Mouse (Mus musculus) cerebellum, adult 18-20 months (tissue): Measurements from ENCODE around the gene Mtrex.

Source experiments
- DNase-seq, 2 experiments: peaks; one replicate each; pipeline ENCODE4 v3.0.0; 2021

Gene Mtrex

GRCm38 (mm10) chr13:112823911-112824648 lies 103.1 kb downstream of the Mtrex start:
- no peak for DNase-seq

GRCm38 (mm10) chr13:112823236-112823910 lies 103.8 kb downstream of the Mtrex start:
- no peak for DNase-seq

GRCm38 (mm10) chr13:112822413-112822812 lies 104.8 kb downstream of the Mtrex start:
- DNase-seq: no peak

GRCm38 (mm10) chr13:112818125-112818524 lies 109.1 kb downstream of the Mtrex start:
- DNase-seq: no peak
